Mouse (Mus musculus): ENCODE results near the gene Cep85l.

Cep85l gene

GRCm38 (mm10) chr10:53342166-53342728 lies 37.5 kb downstream of the Cep85l start:
- DNase-seq (ENCODE audit: low read depth, low spot score), result no peak

GRCm38 (mm10) chr10:53341288-53341965 lies 38.3 kb downstream of the Cep85l start:
- peak; percentile 9 for DNase-seq (ENCODE audit: low read depth, low spot score)

DNA sequence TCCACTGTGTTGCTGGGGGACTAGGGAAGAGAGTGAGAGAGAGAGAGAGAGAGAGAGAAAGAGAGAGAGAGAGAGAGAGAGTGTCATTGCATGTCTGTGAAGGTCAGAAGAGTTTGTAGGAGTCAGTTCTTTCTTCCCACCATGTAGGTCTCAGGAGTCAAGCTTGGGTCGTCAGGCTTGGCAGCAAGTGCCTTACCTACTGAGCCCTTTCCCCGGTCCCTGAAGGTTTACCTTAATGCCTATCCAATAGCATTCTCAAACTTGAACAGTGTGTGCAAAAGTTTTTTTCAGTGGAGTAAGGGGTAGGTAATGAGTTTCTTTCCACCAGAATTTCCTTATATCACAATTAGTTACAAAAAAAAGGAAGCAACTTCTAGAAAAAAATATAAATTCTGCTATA lies 40.7 kb downstream of the Cep85l start:
- DNase-seq (ENCODE audit: low read depth, low spot score), result no peak

DNA sequence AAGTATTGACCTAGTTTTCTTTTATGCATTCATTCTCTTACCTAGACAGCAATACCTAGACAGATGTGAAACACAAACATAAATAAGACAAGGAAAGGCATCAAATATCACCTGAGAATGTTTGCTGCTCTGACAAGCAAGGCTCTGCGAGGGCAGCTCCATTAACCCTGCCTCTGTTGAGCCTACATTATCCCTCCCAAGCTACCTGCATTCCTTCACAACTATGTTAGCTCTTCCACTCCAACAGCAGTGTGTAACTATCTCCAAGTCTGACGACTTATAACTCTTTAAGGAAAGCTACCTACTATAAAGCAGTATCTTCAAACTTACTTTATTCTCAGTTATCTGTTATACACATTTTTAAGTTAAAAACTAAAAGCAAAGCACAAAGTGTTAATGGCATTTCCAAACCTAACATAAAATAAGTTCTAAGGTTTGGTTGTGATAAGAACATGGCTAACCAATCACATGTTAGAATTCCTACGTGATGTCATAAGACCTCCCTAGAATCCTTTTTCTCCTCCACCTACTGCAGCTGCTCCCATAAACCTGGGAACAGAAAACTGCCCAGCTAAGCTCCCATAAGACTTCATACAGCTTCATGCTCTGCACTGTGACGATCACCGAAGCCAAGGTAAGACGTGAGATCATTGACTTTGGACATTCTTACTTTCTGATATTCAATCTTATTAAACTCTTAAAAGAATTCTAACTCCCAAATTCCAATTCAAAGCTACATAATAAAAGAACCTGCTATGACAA lies 42.4 kb downstream of the Cep85l start, which contains the start of gene Pln:
Pln (plus strand) TSS at position 506 of the 762 bp plus-strand sequence.
- DNase-seq (ENCODE audit: low read depth, low spot score), result no peak

DNA sequence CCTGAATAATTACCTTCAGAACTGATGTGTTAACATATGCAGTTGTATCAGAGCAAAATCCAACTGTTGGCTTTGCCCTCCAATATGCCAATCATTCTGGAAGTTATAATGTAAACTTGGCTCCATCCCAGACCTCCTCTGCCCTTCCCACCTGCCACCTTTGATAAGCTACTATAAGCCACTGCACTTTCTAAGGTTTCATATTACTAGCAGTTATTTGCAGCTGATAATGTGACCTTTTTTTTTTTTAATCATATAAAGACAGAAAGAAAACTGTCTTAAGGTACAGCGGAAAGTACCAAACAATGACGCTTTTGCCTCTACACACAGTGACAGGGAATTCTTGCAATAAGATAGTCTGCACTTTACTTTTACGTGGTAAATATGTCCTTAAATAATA lies 43.8 kb downstream of the Cep85l start:
- DNase-seq (ENCODE audit: low read depth, low spot score), result no peak

DNA sequence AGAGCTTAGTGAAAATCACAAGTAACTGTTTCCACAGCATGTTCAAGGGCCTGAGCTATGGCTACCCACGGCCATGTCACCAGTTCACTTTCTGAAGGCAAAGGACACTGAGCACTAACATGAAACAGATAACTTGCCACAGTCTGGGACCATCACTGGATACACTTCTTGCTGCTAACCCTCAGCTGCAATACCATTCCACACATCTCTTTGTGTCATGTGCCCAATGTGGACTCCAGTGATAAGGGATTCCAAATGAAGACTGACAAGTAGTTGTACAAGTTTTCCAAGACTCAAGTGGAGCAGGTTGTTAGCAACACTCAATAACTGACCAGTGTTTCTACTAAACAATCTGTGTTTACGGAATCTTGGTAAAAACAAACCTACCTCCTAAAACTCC lies 44.5 kb downstream of the Cep85l start:
- DNase-seq (ENCODE audit: low read depth, low spot score), result no peak

DNA sequence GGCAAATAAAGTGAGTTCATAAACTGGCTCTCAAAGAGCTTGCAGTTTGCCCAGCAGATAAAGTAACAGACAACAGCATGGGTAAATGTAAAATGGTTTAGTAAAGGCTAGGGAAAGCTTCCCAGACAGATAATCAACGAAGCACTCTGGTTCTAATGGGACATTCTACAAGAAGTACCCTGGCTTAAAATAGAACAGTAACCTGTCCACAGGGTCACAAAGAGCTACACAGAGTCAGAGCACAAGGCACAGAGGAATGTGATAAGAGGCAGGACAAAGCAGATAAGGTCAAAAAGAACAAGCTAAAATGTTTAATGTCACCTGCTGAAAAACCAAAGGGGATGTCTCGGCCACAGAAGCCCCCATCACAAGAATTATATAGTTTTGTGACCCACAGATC lies 47.0 kb downstream of the Cep85l start:
- DNase-seq (ENCODE audit: low read depth, low spot score), result no peak

GRCm38 (mm10) chr10:53329257-53329656 lies 50.5 kb downstream of the Cep85l start:
- DNase-seq (ENCODE audit: low read depth, low spot score), result no peak

DNA sequence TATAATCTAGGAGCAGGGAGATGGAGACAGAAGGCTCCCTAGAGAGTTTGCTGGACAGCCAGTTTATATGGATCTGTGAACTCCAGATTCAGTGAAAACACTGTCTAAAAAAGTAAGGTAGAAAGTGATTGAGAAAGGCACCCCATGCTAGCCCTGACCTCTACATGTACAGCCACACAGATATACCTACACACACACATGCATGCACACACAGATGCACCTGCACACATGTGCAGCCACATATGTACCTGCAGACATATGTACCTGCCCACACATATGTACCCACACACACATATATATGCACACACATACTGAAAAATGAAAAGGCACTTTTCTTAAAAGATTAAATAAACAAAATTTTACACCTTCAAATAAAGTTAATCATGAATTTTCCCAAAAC lies 53.4 kb downstream of the Cep85l start:
- DNase-seq (ENCODE audit: low read depth, low spot score), result no peak

- no peak for DNase-seq (ENCODE audit: low read depth, low spot score)
These were observed 55.1 kb downstream of the Cep85l start for GRCm38 (mm10) chr10:53324663-53325062.

DNA sequence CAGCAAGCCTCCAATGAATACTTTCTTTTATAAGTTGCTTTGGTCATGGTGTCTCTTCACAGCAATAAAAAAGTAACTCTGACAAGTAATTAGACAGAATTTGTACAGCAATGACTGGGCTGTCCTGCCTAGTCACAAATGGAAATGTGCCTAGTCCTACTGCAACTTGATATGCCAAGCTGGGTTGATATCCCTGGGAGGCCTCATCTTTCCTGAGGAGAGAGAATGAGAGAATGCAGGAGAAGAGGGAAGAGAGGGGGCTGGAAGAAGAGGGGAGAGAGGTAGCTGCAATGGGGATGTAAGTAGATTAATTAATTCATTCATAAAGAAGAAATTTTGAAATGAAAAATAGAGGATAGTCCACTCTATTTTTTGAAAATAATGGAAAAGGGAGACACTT lies 56.4 kb downstream of the Cep85l start:
- no peak for DNase-seq (ENCODE audit: low read depth, low spot score)

DNA sequence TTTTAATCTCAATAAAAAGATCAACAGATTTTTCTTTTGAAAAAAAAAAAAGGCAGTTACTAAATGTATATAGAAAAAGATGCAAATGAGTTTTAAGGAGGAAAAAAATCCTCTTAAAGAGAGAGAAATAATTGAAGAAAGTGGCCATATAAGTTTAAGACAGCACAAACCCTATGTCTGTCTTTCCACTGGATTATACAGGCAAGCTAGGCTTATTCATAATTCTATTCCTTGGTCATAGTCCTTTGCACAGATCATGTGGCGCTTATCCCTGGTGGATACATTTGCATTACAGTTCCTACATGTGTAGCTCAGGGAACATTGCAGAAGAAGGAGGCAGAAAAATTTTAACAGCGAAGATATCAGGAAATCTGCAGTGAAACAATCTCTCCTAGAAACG lies 73.1 kb downstream of the Cep85l start:
- DNase-seq (ENCODE audit: low read depth, low spot score), result no peak

- no peak for DNase-seq (ENCODE audit: low read depth, low spot score)
These were observed 73.9 kb downstream of the Cep85l start for GRCm38 (mm10) chr10:53305867-53306266.

- DNase-seq (ENCODE audit: low read depth, low spot score), result no peak
These were observed 94.6 kb downstream of the Cep85l start for GRCm38 (mm10) chr10:53285147-53285546.

DNA sequence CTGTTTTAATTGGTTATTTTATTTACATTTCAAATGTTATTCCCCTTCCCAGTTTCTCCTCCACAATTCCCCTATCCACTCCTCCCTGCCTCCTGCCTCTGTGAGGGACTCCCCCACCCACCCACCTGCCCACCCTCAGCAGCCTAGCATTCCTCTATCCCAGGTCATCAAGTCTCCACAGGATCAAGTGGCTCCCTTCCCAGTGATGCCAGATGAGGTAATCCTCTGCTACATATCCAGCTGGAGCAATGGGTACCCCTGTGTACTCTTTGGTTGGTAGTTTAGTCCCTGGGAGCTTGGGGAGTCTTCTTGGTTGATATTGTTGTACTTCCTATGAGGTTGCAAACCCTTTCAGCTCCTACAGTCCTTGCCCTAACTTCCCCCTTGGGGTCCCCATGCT lies 107.5 kb downstream of the Cep85l start:
- no peak for DNase-seq (ENCODE audit: low read depth, low spot score)

- DNase-seq (ENCODE audit: low read depth, low spot score), result no peak
These were observed 117.7 kb downstream of the Cep85l start for GRCm38 (mm10) chr10:53262021-53262420.

DNA sequence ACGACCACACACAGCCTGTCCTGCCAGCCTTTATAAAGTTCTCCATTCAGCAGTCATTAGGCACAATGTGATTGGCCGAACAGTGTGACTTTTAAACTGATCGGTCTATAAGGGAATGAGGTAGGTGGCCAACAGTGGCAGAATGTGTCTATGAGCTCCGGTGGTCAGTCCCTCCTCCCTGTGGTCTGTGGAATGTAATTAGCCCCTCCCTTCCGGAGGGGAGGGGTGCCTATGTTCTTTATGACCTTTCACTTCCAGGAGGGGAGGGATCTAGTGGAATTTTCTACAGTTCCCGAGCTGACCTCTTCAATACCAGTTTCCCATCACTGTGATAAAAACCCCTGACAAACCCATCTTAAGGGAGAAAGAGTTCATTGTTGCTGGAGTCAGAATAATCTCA lies 144.4 kb downstream of the Cep85l start:
- DNase-seq (ENCODE audit: low read depth, low spot score), result no peak

- no peak for DNase-seq (ENCODE audit: low read depth, low spot score)
These were observed 145.1 kb downstream of the Cep85l start for GRCm38 (mm10) chr10:53234683-53235082.

GRCm38 (mm10) chr10:53234086-53234613 lies 145.6 kb downstream of the Cep85l start:
- no peak for DNase-seq (ENCODE audit: low read depth, low spot score)

GRCm38 (mm10) chr10:53230809-53231208 lies 148.9 kb downstream of the Cep85l start:
- DNase-seq (ENCODE audit: low read depth, low spot score), result no peak

GRCm38 (mm10) chr10:53229190-53229589 lies 150.6 kb downstream of the Cep85l start:
- DNase-seq (ENCODE audit: low read depth, low spot score), result no peak
